Mouse (Mus musculus) heart, adult 2 months (tissue): ENCODE data around the gene Plod2.

ENCODE experiments used
- CTCF ChIP-seq: fragments of 200-600 bp; IDR thresholded peaks from 2 replicates; pipeline ENCODE4 v1.8.1; 2022; ENCODE audit warnings: antibody characterized with exemption, mild to moderate bottlenecking, moderate library complexity
- POLR2A ChIP-seq: fragments of 200-500 bp; IDR thresholded peaks from 2 replicates; pipeline ENCODE4 v1.6.1; 2011; ENCODE audit warnings: mild to moderate bottlenecking, low read depth, low read length, control low read depth; ENCODE audit not compliant: insufficient read depth

DNA sequence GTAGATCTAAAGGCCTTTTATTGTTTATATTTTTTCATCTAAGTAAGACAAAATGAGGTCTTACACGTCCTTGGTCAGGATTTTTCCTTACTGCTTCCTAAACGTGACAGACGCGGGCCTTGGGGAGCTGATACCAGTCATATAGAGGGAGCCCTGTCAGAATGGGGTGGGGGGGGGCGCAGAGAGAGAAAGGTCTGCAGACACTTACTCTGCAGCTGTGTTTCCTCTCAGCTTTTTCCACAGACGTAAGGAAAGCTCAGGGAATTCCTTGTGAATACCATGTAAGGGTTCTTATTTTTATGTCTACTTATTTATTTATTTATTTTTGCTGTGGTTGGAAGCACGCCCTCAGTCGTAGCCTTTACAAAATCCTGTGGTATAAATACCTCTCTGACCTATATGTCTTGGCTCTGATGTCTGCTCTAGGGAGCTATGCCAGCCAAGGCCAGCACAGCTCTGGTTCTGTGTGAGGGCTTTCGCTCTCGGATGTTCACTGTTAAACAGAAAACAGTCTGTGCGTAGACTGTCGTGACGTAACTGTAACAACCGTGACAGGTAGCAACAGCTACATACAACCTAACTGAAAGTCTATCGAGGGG is 58.0 kb downstream of the Plod2 start:
- TF ChIP-seq CTCF (no peak), POLR2A (no peak)
